Mouse (Mus musculus) CH12.LX (cell line): ENCODE results near the gene F7. TPM values are rescaled to one million over a fixed set of nuclear protein-coding genes. Genes with fewer than 3 reads are reported as not detected.

Experiments used
- DNase-seq: peaks from one replicate; pipeline ENCODE4 v3.0.0-alpha.2; 2013; ENCODE audit errors: extremely low read depth
- H3K27ac ChIP-seq: 2 replicates; pipeline ENCODE4 v1.5.1; 2012; ENCODE audit warnings: low read depth, mild to moderate bottlenecking, control low read depth, moderate library complexity; ENCODE audit not compliant: insufficient read depth
- H3K27me3 ChIP-seq: replicated peaks from 2 replicates; pipeline ENCODE3; 2012; ENCODE audit warnings: inconsistent platforms
- H3K36me3 ChIP-seq, 2 experiments: replicated peaks in 1 of 2; 2 replicates each; pipeline versions ENCODE3 to v1.6.1; 2012; ENCODE audit warnings: inconsistent platforms in 1 of 2, low read length in 1 of 2, mild to moderate bottlenecking in 1 of 2, mixed read lengths in 1 of 2, moderate library complexity in 1 of 2; ENCODE audit not compliant: control insufficient read depth in 1 of 2, insufficient read depth in 1 of 2
- H3K4me1 ChIP-seq, 2 experiments: 2 replicates each; pipeline ENCODE4 v1.6.1; 2012; ENCODE audit warnings: inconsistent platforms in 1 of 2, moderate library complexity in 1 of 2; ENCODE audit not compliant: insufficient read depth in 2 of 2, control insufficient read depth in 1 of 2
- H3K4me2 ChIP-seq: 2 replicates; pipeline ENCODE4 v1.6.1; 2012; ENCODE audit warnings: low read depth, mild to moderate bottlenecking, control low read depth; ENCODE audit not compliant: poor library complexity, insufficient read depth, severe bottlenecking
- H3K4me3 ChIP-seq, 3 experiments: fragments of 150-350 bp in 1 of 3; sonication (generic) in 1 of 3; replicated peaks in 1 of 3; 2 replicates each; pipeline versions ENCODE3 to v1.5.1; 2011 to 2012; ENCODE audit warnings: low read depth in 2 of 3, low read length in 2 of 3, mild to moderate bottlenecking in 2 of 3, moderate library complexity in 2 of 3, control low read depth in 1 of 3, improper control_type of control experiment in 1 of 3, inconsistent platforms in 1 of 3, mixed read lengths in 1 of 3; ENCODE audit not compliant: poor library complexity in 1 of 3
- H3K79me2 ChIP-seq: replicated peaks from 2 replicates; pipeline ENCODE4 v1.6.1; 2012; ENCODE audit warnings: mild to moderate bottlenecking, moderate library complexity; ENCODE audit not compliant: control insufficient read depth, poor library complexity, insufficient read depth, severe bottlenecking; ENCODE audit errors: extremely low read depth
- H3K9ac ChIP-seq: 2 replicates; pipeline ENCODE4 v1.6.1; 2012; ENCODE audit warnings: low read depth, mild to moderate bottlenecking, control low read depth, moderate library complexity; ENCODE audit not compliant: insufficient read depth
- H3K9me3 ChIP-seq: replicated peaks from 2 replicates; pipeline ENCODE3; 2012; ENCODE audit warnings: low read length, inconsistent platforms, mixed read lengths
- CHD1 ChIP-seq: IDR thresholded peaks from 2 replicates; pipeline ENCODE4 v1.6.1; 2012; ENCODE audit warnings: low read depth, low read length, improper control_type of control experiment, inconsistent platforms
- CHD2 ChIP-seq: IDR thresholded peaks from 2 replicates; pipeline ENCODE4 v1.6.1; 2011; ENCODE audit warnings: low read length, improper control_type of control experiment
- CTCF ChIP-seq, 2 experiments: IDR thresholded peaks in 1 of 2; conservative IDR thresholded peaks in 1 of 2; 2 replicates each; pipeline ENCODE4 v1.5.1; 2011 to 2012; ENCODE audit warnings: low read depth in 2 of 2, low read length in 2 of 2, improper control_type of control experiment in 1 of 2, inconsistent platforms in 1 of 2, mild to moderate bottlenecking in 1 of 2, moderate library complexity in 1 of 2
- E2F4 ChIP-seq: IDR thresholded peaks from 2 replicates; pipeline ENCODE4 v1.6.1; 2011; ENCODE audit warnings: low read depth, low read length, improper control_type of control experiment; ENCODE audit not compliant: insufficient replicate concordance
- ELF1 ChIP-seq: IDR thresholded peaks from 2 replicates; pipeline ENCODE4 v1.6.1; 2014; ENCODE audit warnings: low read depth, mild to moderate bottlenecking, inconsistent platforms, low read length, improper control_type of control experiment
- EP300 ChIP-seq: IDR thresholded peaks from 2 replicates; pipeline ENCODE4 v1.6.1; 2011; ENCODE audit warnings: low read length, improper control_type of control experiment
- GABPA ChIP-seq: IDR thresholded peaks from 2 replicates; pipeline ENCODE4 v1.6.1; 2012; ENCODE audit warnings: low read depth, low read length, improper control_type of control experiment, inconsistent platforms; ENCODE audit not compliant: insufficient replicate concordance
- IRF4 ChIP-seq: IDR thresholded peaks from 2 replicates; pipeline ENCODE4 v1.6.1; 2014; ENCODE audit warnings: low read depth, mild to moderate bottlenecking, inconsistent platforms, low read length, improper control_type of control experiment
- JUN ChIP-seq: IDR thresholded peaks from 2 replicates; pipeline ENCODE4 v1.6.1; 2011; ENCODE audit warnings: low read depth, mild to moderate bottlenecking, low read length, improper control_type of control experiment, moderate library complexity; ENCODE audit not compliant: insufficient read depth
- JUND ChIP-seq: conservative IDR thresholded peaks from 2 replicates; pipeline ENCODE4 v1.6.1; 2011; ENCODE audit warnings: low read depth, low read length, improper control_type of control experiment
- KAT2A ChIP-seq: IDR thresholded peaks from 2 replicates; pipeline ENCODE4 v1.6.1; 2012; ENCODE audit warnings: low read length, improper control_type of control experiment, inconsistent platforms; ENCODE audit not compliant: insufficient replicate concordance
- MAX ChIP-seq: IDR thresholded peaks from 2 replicates; pipeline ENCODE4 v1.6.1; 2011; ENCODE audit warnings: low read length, improper control_type of control experiment
- MAZ ChIP-seq: IDR thresholded peaks from 2 replicates; pipeline ENCODE4 v1.6.1; 2012; ENCODE audit warnings: low read depth, mild to moderate bottlenecking, inconsistent platforms, low read length, improper control_type of control experiment, moderate library complexity
- MYC ChIP-seq: IDR thresholded peaks from 2 replicates; pipeline ENCODE4 v1.6.1; 2011; ENCODE audit warnings: low read depth, mild to moderate bottlenecking, improper control_type of control experiment, low read length
- NRF1 ChIP-seq: IDR thresholded peaks from 2 replicates; pipeline ENCODE4 v1.6.1; 2014; ENCODE audit warnings: low read depth, mild to moderate bottlenecking, inconsistent platforms, low read length, improper control_type of control experiment, moderate library complexity
- PAX5 ChIP-seq: IDR thresholded peaks from 2 replicates; pipeline ENCODE4 v1.6.1; 2012; ENCODE audit warnings: low read length, inconsistent platforms, mixed read lengths
- POLR2AphosphoS2 ChIP-seq: IDR thresholded peaks from 2 replicates; pipeline ENCODE4 v1.6.1; 2011; ENCODE audit warnings: low read depth, low read length, improper control_type of control experiment
- RCOR1 ChIP-seq: conservative IDR thresholded peaks from 2 replicates; pipeline ENCODE4 v1.6.1; 2012; ENCODE audit warnings: low read depth, mild to moderate bottlenecking, inconsistent platforms, low read length, improper control_type of control experiment
- SMC3 ChIP-seq: IDR thresholded peaks from 2 replicates; pipeline ENCODE4 v1.6.1; 2011; ENCODE audit warnings: low read depth, low read length, improper control_type of control experiment
- TBP ChIP-seq: conservative IDR thresholded peaks from 2 replicates; pipeline ENCODE4 v1.6.1; 2011; ENCODE audit warnings: low read depth, low read length, improper control_type of control experiment
- TCF12 ChIP-seq: IDR thresholded peaks from 2 replicates; pipeline ENCODE4 v1.6.1; 2014; ENCODE audit warnings: low read depth, mild to moderate bottlenecking, inconsistent platforms, low read length, improper control_type of control experiment
- UBTF ChIP-seq: IDR thresholded peaks from 2 replicates; pipeline ENCODE4 v1.6.1; 2012; ENCODE audit warnings: low read depth, mild to moderate bottlenecking, inconsistent platforms, low read length, improper control_type of control experiment, moderate library complexity
- USF1 ChIP-seq: IDR thresholded peaks from 2 replicates; pipeline ENCODE4 v1.6.1; 2014; ENCODE audit warnings: low read depth, mild to moderate bottlenecking, inconsistent platforms, low read length, improper control_type of control experiment
- USF2 ChIP-seq: conservative IDR thresholded peaks from 2 replicates; pipeline ENCODE4 v1.6.1; 2011; ENCODE audit warnings: low read depth, low read length, improper control_type of control experiment
- ZKSCAN1 ChIP-seq: IDR thresholded peaks from 2 replicates; pipeline ENCODE4 v1.6.1; 2012; ENCODE audit warnings: low read depth, inconsistent platforms, low read length, improper control_type of control experiment, borderline replicate concordance
- dilution Hi-C: fragments of 300-500 bp; cut with MboI; formaldehyde crosslinking; loops from 2 replicates; pipeline ENCODE4 v1.14.3; 2020; ENCODE audit warnings: low sequenced_read_pairs; ENCODE audit not compliant: extremely low pct_unique_long_range_greater_than_20kb, extremely low pct_ligation_motif_present
- in situ Hi-C: fragments of 300-500 bp; cut with MboI; formaldehyde crosslinking; loops from 3 replicates; pipeline ENCODE4 v1.14.3; 2019; ENCODE audit warnings: low sequenced_read_pairs, low pct_ligation_motif_present, low pct_unique_long_range_greater_than_20kb, mixed read lengths
- polyA plus RNA-seq: library from polyadenylated mRNA; unstranded; fragments of >175 nt; gene quantifications from 2 replicates; pipeline ENCODE4 v1.2.1, GENCODE M21; 2012; ENCODE audit warnings: low read depth; ENCODE audit not compliant: insufficient read length
- total RNA-seq, 2 experiments: library from RNA; depleted of rRNA; stranded (reverse); fragments of 300-350 nt in 1 of 2; fragments of >200 nt in 1 of 2; gene quantifications; 2 replicates each; pipeline ENCODE4 v1.2.3; 2012 to 2014

F7 gene
- total and polyA plus RNA-seq, 3 experiments = not detected

- no peak for DNase-seq
These were observed 30.4 kb upstream of the F7 start for GRCm38 (mm10) chr8:12995481-12995880.

GRCm38 (mm10) chr8:12996831-12997275 lies 29.0 kb upstream of the F7 start:
- DNase-seq = no peak
- Histone ChIP-seq H3K27ac (no peak overlapping the region), H3K4me2 (no peak overlapping the region), H3K36me3 (no peaks in the 10 kb centered on the region), H3K27me3 (peaks cover 98% of the 10 kb centered on the region), H3K79me2 (no peaks in the 10 kb centered on the region), H3K4me1 (no peaks in the 10 kb centered on the region), H3K4me3 (no peak overlapping the region), H3K9ac (no peak overlapping the region), H3K9me3 (no peaks in the 10 kb centered on the region)
- dilution Hi-C loops = no loop called here
- in situ Hi-C loops = loop anchor here (25.0 kb wide), 1 partner anchor 215 kb away; the partner anchor contains the start of gene Grtp1
- TF ChIP-seq JUN (no peak), JUND (no peak), MYC (no peak), ELF1 (no peak), CHD2 (no peak), PAX5 (no peak), CHD1 (no peak), ZKSCAN1 (no peak), NRF1 (no peak), USF1 (no peak), IRF4 (no peak), SMC3 (no peak), TBP (no peak), TCF12 (no peak)

More at GRCm38 (mm10) chr8:12995481-12995880, 30.4 kb upstream of the F7 start:
- Histone ChIP-seq H3K9ac (no peak overlapping the region), H3K4me3 (no peak overlapping the region), H3K9me3 (no peaks in the 10 kb centered on the region), H3K4me1 (no peaks in the 10 kb centered on the region), H3K4me2 (no peak overlapping the region), H3K79me2 (no peaks in the 10 kb centered on the region), H3K36me3 (no peaks in the 10 kb centered on the region), H3K27ac (no peak overlapping the region), H3K27me3 (peaks cover 98% of the 10 kb centered on the region)
- no peak for TF ChIP-seq E2F4
- TF ChIP-seq POLR2AphosphoS2 = no peak
- TF ChIP-seq ZKSCAN1 = no peak
- TF ChIP-seq EP300 = no peak
- no peak for TF ChIP-seq JUN
- no peak for TF ChIP-seq KAT2A
- TF ChIP-seq GABPA = no peak
- TF ChIP-seq TCF12 = no peak
- TF ChIP-seq USF2 = no peak
- TF ChIP-seq MYC = no peak
- no peak for TF ChIP-seq SMC3
- TF ChIP-seq RCOR1 = no peak
- no peak for TF ChIP-seq CTCF (conservative IDR thresholded peaks at IDR 0.05 in 1 of 2, IDR thresholded peaks at IDR 0.05 in 1 of 2; ENCODE audit: low read depth in 2 of 2, low read length in 2 of 2)
- TF ChIP-seq MAZ = no peak
- TF ChIP-seq UBTF = no peak
- TF ChIP-seq PAX5 = no peak
- TF ChIP-seq MAX = no peak
- TF ChIP-seq NRF1 = no peak
- in situ Hi-C loops = loop anchor here (25.0 kb wide), 1 partner anchor 217 kb away; the partner anchor contains the start of gene Grtp1
- dilution Hi-C loops = no loop called here
